Mouse (Mus musculus): ENCODE measurements at regions not wholly inside any gene's neighbourhood (a gene's known extent, or its start where the extent isn't known, plus 50 kb on each side); places are given as distances from the start of the nearest gene placed in this dataset.
"Not testable (repeated sequence)": the region's sequence is repeated elsewhere in the genome, so short reads cannot be mapped to it uniquely, and the experiment has no call there.

DNA sequence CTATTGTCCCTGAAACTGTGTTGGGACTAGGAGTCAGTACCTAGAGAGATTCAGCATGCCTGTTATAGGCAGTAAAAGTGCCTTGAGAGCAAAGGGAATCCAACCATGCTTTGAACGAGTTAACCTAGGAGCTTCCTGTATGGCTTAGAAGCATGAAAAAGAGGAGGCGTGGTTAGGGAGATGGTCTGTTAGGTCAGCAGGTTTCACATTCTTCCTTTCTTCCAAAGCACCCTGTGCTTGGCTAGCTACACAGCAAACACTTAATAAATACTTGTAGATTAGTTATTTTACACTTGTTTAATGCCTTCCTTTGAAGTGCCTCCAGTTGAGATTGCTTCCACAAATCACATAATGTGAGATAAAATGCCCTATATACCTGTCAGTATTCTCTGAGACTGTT lies 284.9 kb upstream of the Adgra3 start:
- DNase-seq (ENCODE audit: low read depth): no peak

DNA sequence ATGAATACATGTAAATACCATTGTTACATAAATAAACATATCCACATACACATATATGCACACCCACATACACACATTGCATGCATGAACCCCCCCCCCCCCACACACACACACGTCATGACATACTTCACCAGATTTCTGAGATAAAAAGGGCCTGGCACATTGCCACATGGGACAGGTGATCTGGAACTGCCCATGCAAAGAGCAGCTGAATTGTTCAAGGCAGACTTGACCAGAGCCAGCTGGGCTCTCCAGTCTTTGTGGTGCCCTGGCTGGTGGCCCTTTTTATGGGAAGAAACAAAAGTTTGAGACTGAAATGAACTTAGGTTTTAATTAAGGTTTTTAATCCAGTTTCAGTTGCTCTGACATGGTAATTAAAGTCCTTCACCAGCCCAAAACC lies 250.7 kb upstream of the Adgra3 start:
- DNase-seq (ENCODE audit: low read depth): no peak

DNA sequence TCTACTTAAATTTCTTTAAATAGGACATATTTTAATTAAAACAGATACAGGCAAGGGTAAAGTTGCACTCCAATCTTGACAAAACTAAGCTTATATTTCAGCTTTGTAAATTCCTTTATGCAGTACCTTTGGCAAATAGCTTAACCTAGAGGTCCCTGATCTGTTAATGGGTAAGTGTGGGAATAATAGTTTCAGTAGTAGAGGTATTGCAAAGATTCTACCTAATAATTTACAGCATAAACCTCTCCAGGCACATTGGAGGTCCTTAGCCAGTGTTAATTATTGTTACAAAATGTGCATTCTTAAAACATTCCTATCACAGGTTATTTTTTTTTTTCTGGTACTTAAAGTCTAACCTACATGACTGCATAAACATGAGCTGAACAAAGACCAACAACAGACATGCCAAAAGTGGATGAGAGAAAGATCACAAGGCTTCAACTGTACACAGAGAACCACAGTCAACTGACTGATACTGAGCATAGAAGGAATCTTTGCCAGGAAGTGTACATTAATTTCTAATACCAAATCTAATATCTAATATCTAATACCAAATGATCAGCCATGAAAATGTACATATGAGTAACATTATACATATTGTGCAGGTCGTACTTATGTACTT lies 245.2 kb upstream of the Adgra3 start:
- no peak for DNase-seq (ENCODE audit: low read depth)

GRCm38 (mm10) chr5:50293794-50294193 lies 235.0 kb upstream of the Adgra3 start:
- DNase-seq (ENCODE audit: low read depth): peak; percentile 2

GRCm38 (mm10) chr5:50290879-50291410 lies 232.1 kb upstream of the Adgra3 start:
- no peak for DNase-seq (ENCODE audit: low read depth)

DNA sequence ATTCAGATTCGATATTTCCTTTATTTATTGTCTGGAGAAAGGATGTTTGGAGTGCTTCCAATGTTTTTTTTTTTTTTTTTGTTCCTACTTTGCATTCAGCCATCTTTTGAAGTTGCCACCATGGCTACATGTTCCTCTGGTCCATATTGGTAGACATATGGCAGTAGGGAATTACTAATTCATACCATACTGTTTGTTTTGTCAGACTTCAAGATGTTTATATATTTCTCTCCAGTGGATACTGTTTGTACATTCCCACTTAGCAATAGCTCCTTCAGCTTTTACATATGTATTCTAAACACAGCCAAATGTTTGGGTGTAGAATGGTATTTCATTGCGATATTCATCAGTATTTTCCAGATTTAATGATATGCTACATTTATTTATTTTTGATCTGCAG lies 201.6 kb upstream of the Adgra3 start:
- DNase-seq (ENCODE audit: low read depth): no peak

- no peak for DNase-seq (ENCODE audit: low read depth)
Observed at GRCm38 (mm10) chr5:50258017-50258416, 199.2 kb upstream of the Adgra3 start.

DNA sequence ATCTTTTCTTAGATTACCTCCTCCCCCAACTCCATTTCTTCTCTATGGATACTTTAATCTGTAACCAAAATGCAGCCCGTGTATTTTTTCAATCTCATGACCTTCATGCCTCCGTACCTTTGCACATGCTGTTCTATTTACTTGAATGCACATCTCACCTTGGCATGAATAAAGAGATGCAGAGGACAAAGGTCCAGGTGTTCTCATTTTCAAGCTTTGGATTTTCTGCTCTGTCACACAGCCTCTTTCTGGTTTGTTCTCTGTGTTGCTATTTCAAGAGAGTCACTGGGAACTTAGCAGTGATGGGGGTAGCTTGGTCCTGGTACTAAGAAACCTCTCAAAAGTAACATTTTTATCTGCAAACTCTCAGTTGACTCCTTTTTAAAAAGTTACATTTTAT lies 175.3 kb upstream of the Adgra3 start:
- no peak for DNase-seq (ENCODE audit: low read depth)

- no peak for DNase-seq (ENCODE audit: low read depth)
Observed at GRCm38 (mm10) chr5:50216956-50217355, 158.2 kb upstream of the Adgra3 start.

DNA sequence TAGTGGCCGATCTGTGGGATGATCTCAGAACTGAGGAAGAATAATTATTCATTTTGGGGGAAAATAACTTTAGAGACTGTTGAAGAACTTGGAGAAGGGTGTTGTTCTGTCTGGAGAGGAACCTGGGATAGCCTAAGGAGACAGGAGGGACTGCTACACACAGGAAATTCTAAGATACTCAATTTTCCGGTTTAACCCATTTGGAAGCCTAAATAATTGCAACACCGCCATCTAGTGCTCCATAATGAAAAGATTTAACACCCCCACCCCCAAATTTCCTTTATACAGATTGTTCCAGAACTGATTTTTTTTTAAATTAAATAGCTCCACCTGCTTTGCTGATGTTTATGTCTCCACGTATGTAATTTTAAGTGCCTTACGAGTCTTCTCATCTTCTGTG lies 157.2 kb upstream of the Adgra3 start:
- peak; percentile 5 for DNase-seq (ENCODE audit: low read depth)

GRCm38 (mm10) chr5:50202307-50203010 lies 143.7 kb upstream of the Adgra3 start:
- DNase-seq (ENCODE audit: low read depth): no peak

DNA sequence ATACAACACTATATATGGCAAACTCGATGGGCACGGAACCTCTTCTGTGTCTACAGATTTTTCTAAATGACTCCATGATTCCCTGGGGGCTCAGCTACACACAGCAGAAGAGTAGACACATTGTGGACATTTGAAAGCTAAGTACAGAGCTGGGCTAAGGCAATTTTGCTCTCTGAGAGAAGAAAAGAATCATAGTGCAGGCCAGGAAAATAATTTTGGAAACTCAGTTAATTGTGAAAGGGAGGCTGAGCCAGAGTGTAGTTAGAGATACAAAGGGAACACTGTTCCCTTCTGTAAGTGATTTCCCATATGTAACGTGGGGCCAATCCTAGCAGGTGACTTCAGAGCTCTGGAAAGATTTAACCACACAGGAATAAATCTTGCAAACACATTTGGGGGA lies 137.6 kb upstream of the Adgra3 start:
- DNase-seq (ENCODE audit: low read depth): no peak

GRCm38 (mm10) chr5:50195993-50196392 lies 137.2 kb upstream of the Adgra3 start:
- DNase-seq (ENCODE audit: low read depth): no peak

GRCm38 (mm10) chr5:50189394-50189793 lies 130.6 kb upstream of the Adgra3 start:
- DNase-seq (ENCODE audit: low read depth): no peak

- no peak for DNase-seq (ENCODE audit: low read depth)
Observed at GRCm38 (mm10) chr5:50182721-50183120, 123.9 kb upstream of the Adgra3 start.

GRCm38 (mm10) chr5:50156557-50156956 lies 97.8 kb upstream of the Adgra3 start:
- no peak for DNase-seq (ENCODE audit: low read depth)

GRCm38 (mm10) chr5:50155170-50155860 lies 96.5 kb upstream of the Adgra3 start:
- DNase-seq (ENCODE audit: low read depth): not testable (repeated sequence)

DNA sequence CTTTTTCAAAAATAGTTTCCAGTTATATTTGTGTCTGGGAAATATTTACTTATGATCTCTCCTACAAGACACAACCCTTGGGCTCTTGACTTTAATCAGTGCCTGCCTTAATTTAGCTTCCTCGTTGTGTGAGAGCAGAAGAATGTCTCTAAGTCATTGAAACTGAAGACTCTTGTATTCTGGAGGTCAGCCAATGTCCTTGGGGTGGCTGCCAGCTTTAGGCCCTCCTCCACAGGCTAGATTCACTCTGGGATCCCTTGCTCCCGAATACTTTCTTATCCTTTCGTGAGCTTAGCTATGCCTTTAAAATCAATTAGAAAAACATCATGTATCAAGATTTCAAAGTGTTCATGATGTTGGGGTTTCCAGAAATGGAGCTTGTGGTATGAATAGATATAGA lies 88.1 kb upstream of the Adgra3 start:
- no peak for DNase-seq (ENCODE audit: low read depth)

DNA sequence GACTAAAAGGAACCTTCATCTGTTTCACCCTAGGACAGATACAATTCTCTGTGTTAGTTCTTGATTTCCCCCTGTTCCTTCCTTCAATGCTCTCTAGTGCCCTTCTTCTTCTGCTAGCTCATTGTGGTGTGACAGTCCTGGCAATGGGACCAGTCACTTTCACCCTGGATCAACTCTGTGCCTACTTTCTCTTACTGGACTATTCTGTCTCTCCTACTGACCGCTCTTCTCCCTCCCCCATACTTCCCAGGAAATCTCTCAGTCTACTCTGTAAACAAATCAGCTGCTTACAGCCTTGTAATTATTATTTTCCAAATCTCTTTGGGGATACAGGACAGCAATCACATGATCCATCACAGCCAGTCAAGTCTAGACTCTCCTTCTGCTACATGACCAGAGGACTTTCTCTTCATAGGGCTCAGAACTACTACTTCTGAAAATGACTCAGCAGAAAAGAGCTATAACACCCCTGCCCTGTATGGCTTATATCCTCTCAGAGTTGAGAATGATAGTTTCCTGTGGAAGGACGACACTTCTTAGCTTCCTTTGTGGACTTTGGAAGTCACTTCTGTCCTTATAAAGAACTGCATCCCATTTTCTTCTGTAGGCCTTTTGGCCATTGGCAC lies 86.8 kb upstream of the Adgra3 start:
- DNase-seq (ENCODE audit: low read depth): no peak

GRCm38 (mm10) chr5:50130202-50130601 lies 71.4 kb upstream of the Adgra3 start:
- DNase-seq (ENCODE audit: low read depth): peak; percentile 49

DNA sequence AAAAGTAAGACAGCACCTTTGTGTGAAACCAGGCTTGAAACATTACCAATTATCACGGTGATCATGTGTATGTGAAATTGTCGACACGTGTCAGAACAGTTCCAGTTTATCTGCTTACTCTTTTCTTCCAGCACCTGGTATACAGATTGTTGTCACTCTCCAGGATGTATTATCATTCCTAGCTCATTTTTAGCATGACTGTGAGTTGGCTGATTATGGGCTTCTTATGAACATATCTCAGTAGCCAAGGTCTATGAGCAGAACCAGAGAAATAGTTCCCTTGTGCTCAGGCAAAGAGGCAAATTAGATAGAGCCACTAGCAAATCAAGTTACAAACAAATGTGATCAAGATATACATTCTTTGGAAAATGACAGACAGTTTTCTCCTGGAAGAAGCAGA lies 70.2 kb upstream of the Adgra3 start:
- DNase-seq (ENCODE audit: low read depth): peak; percentile 52

GRCm38 (mm10) chr5:50126594-50126993 lies 67.8 kb upstream of the Adgra3 start:
- DNase-seq (ENCODE audit: low read depth): no peak

DNA sequence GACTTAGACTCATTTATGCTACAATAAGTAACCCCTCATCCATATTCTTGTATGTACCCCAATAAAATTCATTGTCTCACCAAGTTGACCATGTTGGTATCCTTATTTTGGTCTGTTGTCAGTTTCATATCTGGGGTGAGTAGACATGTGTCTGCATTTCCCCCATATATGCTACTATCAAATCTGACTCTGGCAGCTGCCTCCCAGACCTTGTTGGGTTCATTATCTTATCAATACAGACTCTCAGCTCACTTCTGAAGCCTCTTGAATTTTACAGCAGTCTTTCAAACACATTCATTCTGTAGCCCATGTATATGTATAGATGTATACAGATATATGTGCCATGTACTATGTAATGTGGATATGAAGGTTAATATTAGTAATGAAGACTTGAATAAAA lies 67.4 kb upstream of the Adgra3 start:
- peak; percentile 67 for DNase-seq (ENCODE audit: low read depth)

All from c-Kit-positive CD71-positive TER-119-negative erythroid progenitor cells, embryonic 14.5 days (primary cell).